Mouse (Mus musculus) urinary bladder, postnatal 25 days (tissue): Measurements from ENCODE around the gene Cipc.

Source experiments
- DNase-seq: peaks from one replicate; pipeline ENCODE4 v3.0.0; 2022; ENCODE audit warnings: low spot score

Cipc gene

GRCm38 (mm10) chr12:86989890-86990754, 43.3 kb downstream of the Cipc start, which contains the start of gene Zdhhc22:
TSS of gene Zdhhc22 (minus strand) at chr12:86990430.
- peak; percentile 26 for DNase-seq

GRCm38 (mm10) chr12:86990755-86991110, 43.9 kb downstream of the Cipc start:
- no peak for DNase-seq

- no peak for DNase-seq
Observed at GRCm38 (mm10) chr12:86994166-86994565, 47.3 kb downstream of the Cipc start.

DNA sequence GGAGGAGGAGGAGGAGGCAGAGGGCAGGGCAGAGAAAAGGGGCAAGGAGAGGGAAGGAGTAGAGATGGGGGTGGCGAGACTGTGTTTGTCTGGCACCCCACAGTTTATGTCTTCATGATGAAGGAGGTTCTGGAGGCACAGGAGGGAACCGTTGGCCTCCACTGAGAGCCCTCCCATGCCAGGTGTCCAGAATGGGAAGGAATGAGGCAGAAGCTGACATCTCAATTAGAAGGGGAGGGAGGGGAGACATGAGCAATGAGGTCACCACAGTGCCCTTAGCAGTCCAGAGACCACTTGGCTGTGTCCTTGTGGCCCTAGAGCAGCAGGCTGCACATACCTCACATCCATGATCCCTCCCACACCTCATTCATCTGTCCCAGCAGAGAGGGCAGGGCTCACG, 47.9 kb downstream of the Cipc start:
- no peak for DNase-seq

DNA sequence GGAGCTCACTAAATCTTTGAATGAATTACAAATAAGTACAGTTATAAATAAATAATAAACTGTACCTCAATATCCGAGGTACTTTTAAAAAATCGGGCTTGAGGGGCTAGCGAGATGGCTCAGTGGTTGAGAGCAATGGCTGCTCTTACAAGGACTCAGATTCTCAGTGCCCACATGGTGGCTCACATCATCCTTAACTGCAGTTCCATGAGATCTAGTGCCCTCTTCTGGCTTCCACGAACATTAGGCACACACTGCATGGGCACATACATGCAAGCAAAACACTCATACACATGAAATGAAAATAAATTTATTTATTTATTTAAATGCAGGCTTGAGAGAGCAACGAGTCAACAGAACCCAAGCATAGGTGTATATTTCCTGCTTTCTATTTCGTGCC, 49.1 kb downstream of the Cipc start:
- DNase-seq: no peak

GRCm38 (mm10) chr12:86998699-86999098, 51.9 kb downstream of the Cipc start:
- DNase-seq: no peak

DNA sequence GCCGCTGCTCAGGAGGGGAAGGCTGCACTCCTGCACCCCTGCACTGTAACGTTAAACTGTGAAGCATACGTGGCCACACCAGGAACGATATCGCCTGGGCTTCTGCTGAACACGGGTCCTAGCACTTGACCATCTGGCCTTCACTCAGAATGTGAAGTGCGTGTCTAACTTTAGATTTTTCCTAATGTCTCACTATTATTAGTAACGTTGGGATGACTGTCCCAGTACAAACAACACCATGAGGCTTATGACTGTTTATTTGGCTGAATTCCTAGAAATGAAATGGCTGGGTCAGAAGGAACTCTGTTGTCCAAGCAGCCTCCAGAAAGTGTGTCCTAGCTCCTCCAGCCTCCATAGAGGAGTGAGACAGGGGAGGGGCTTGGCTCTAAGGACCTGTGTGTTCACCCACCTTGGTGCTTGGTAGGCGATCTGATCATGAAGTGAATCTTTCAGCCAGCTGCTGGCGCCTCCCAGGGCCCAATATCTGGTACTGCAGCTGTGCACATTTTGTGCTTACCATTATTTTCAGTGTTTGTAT, 52.5 kb downstream of the Cipc start:
- DNase-seq: no peak

GRCm38 (mm10) chr12:87000151-87000839, 53.5 kb downstream of the Cipc start:
- DNase-seq: no peak

DNA sequence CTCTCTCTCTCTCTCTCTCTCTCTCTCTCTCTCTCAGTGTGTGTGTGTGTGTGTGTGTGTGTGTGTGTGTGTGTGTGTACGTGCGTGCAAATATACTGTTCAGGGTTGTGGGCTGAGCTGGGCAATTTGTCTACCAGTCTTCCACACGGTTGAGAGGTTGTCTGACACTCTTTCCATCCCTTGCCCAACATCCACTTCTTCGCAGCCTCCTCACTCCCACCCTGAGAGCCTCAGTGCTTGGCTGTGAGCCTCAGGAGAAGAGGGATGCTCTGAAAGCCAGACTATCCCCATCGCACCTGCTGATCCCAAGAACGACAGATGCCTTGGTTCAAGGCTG, 54.0 kb downstream of the Cipc start:
- no peak for DNase-seq

- no peak for DNase-seq
Observed at GRCm38 (mm10) chr12:87002209-87002608, 55.4 kb downstream of the Cipc start.

- DNase-seq: no peak
Observed at GRCm38 (mm10) chr12:87002815-87003214, 56.0 kb downstream of the Cipc start.

- no peak for DNase-seq
Observed at GRCm38 (mm10) chr12:87003606-87004005, 56.8 kb downstream of the Cipc start.

DNA sequence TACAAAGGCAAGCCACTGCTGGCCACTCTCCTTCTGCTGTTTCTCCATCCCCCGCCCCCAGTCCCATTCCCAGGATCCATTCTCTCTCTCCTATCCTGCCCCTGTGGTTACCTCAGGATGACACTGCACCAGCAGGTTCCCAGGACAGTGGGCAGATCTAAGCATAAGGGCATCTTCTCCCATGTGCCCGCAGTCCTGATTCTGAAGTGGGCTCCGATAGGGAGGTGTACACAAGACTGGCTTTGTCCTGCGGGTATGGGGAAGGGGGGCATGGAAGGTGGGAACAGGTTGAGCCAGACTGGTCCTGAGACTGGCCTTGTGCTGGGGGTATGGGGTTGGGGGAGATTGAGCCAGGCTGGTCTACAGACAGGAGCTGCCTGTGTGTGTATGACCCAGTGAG, 57.8 kb downstream of the Cipc start:
- no peak for DNase-seq
